Mouse (Mus musculus) small intestine, adult 2 months (tissue): Measurements from ENCODE around the gene Nr2e1. TPM values are rescaled to one million over a fixed set of nuclear protein-coding genes. Genes with fewer than 3 reads are reported as not detected.

Source experiments
- H3K27ac ChIP-seq: fragments of 200-500 bp; 2 replicates; pipeline ENCODE4 v1.5.1; 2012; ENCODE audit warnings: low read depth, low read length, control low read depth, inconsistent platforms; ENCODE audit not compliant: insufficient read depth
- H3K27me3 ChIP-seq: fragments of 200-500 bp; 2 replicates; pipeline ENCODE4 v1.6.1; 2012; ENCODE audit warnings: mild to moderate bottlenecking, moderate library complexity, low read length, inconsistent platforms; ENCODE audit not compliant: control insufficient read depth, insufficient read depth
- H3K36me3 ChIP-seq: fragments of 200-500 bp; 2 replicates; pipeline ENCODE4 v1.6.1; 2012; ENCODE audit warnings: mild to moderate bottlenecking, low read length, control low read depth, inconsistent platforms; ENCODE audit not compliant: control insufficient read depth, insufficient read depth
- H3K4me1 ChIP-seq: fragments of 200-500 bp; 2 replicates; pipeline ENCODE4 v1.6.1; 2012; ENCODE audit warnings: low read length, inconsistent platforms, mixed read lengths; ENCODE audit not compliant: control insufficient read depth, insufficient read depth, insufficient read length
- H3K4me3 ChIP-seq: fragments of 200-500 bp; 2 replicates; pipeline ENCODE4 v1.5.1; 2012; ENCODE audit warnings: low read depth, mild to moderate bottlenecking, control low read depth, inconsistent platforms, low read length, moderate library complexity
- CTCF ChIP-seq: fragments of 200-500 bp; IDR thresholded peaks from 2 replicates; pipeline ENCODE4 v1.5.1; 2012; ENCODE audit warnings: low read depth, mild to moderate bottlenecking, control low read depth, inconsistent platforms, low read length, moderate library complexity, mixed read lengths; ENCODE audit not compliant: insufficient replicate concordance, insufficient read length; ENCODE audit errors: extremely low read depth
- POLR2A ChIP-seq: fragments of 200-500 bp; IDR thresholded peaks from 2 replicates; pipeline ENCODE4 v1.6.1; 2012; ENCODE audit warnings: low read depth, mild to moderate bottlenecking, control low read depth, inconsistent platforms, low read length, moderate library complexity
- WGBS: fragments of 180-500 bp; shearing (Covaris S2); methylation state at CpG from one replicate; pipeline ENCODE4 v1.1.7; 2018; 5-methylcytosine and 5-hydroxymethylcytosine counted together
- polyA plus RNA-seq: library from polyadenylated mRNA; depleted of rRNA; stranded (reverse); fragments of >200 nt; gene quantifications from 2 replicates; pipeline ENCODE4 v1.2.3, GENCODE M21; 2012

Gene Nr2e1
- polyA plus RNA-seq, 1 experiment, result not detected

- Histone ChIP-seq H3K36me3 (no peaks in the 10 kb centered on the region), H3K4me3 (no peak overlapping the region), H3K27ac (no peak overlapping the region), H3K4me1 (no peaks in the 10 kb centered on the region), H3K27me3 (peaks cover 43% of the 10 kb centered on the region)
- TF ChIP-seq CTCF, result no peak
- WGBS, result 17% methylated on average over 9 of the region's 9 CpGs
Observed at GRCm38 (mm10) chr10:42614766-42615165, 31.3 kb upstream of the Nr2e1 start.

- WGBS, result 4% methylated on average over 40 of the region's 40 CpGs
- peak overlapping the region; percentile 7; the same call in 1 of the 2 replicates for H3K4me3 ChIP-seq
- TF ChIP-seq CTCF, result no peak
- TF ChIP-seq POLR2A, result no peak
- H3K27ac ChIP-seq, result no peak overlapping the region
- H3K4me1 ChIP-seq, result no peaks in the 10 kb centered on the region
- H3K36me3 ChIP-seq, result no peaks in the 10 kb centered on the region
- H3K27me3 ChIP-seq, result peaks cover 43% of the 10 kb centered on the region
Observed at GRCm38 (mm10) chr10:42613639-42614381, 30.4 kb upstream of the Nr2e1 start.

DNA sequence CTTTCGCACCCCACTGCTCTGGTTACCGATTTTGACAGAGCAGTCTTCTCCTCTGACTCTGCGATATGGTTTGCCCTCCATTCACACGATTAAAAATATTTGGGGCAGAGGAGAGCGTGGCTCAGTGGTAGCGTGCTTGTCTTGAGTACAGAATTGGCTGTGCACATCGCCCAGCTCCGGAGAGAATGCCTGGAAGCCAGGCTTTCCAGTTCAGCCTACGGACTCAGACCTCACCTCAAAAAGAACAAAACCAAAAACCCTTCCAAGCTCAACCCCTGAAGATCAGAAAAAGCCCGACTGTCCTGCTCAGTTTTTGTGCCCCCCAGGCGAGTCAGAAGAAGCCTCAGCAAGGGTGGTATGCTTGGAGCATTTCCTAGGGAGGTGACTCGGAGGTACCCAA is 29.6 kb upstream of the Nr2e1 start:
- H3K27ac ChIP-seq, result no peak overlapping the region
- no peak overlapping the region for H3K4me3 ChIP-seq
- 20% methylated on average over 12 of the region's 12 CpGs for WGBS
- no peak for TF ChIP-seq POLR2A
- no peak for TF ChIP-seq CTCF
- H3K36me3 ChIP-seq, result no peaks in the 10 kb centered on the region
- peaks cover 43% of the 10 kb centered on the region for H3K27me3 ChIP-seq
- H3K4me1 ChIP-seq, result no peaks in the 10 kb centered on the region

DNA sequence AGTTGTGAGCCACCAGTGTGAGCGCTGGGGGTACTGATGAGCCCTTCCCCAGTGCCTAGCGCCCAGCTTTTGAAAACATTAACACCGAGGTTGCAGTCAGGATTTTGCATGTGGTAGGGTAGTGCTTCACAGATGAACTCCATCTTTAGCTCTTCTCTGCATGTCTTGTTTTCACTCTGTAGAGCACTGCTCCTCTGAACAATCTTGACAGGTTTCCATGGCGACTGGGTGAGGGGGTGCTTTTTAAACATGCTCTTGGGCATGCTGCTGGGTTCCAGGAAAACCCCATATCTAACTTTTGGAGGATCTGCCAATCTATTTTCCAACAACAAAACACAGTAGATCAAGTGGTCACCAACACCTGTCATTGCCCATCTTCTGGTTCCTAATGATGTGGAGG is 23.3 kb upstream of the Nr2e1 start:
- Histone ChIP-seq H3K27ac (no peak overlapping the region), H3K4me1 (no peaks in the 10 kb centered on the region), H3K27me3 (peaks cover 6% of the 10 kb centered on the region), H3K4me3 (no peak overlapping the region), H3K36me3 (no peaks in the 10 kb centered on the region)
- 74% methylated on average over 4 of the region's 4 CpGs for WGBS
- TF ChIP-seq CTCF (no peak), POLR2A (no peak)

DNA sequence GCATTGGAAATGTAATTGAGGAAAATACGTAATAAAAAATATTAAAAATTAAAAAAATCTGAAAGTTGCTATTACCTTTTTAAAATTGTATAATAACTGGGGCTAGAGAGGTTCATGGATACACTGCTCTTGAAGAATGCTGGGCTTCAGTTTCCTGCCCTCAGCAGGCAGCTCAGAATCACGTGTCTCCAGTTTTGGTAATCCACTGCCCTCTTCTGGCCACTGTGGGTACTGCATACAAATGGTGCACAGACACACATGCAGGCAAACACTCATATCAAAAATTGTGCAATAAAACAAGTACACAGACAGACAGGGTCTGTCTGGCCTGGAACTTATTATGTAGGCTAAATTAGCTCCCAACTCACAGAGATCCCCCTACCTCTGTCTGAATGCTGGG is 21.4 kb upstream of the Nr2e1 start:
- H3K4me1 ChIP-seq, result no peaks in the 10 kb centered on the region
- 67% methylated on average over 2 of the region's 2 CpGs for WGBS

DNA sequence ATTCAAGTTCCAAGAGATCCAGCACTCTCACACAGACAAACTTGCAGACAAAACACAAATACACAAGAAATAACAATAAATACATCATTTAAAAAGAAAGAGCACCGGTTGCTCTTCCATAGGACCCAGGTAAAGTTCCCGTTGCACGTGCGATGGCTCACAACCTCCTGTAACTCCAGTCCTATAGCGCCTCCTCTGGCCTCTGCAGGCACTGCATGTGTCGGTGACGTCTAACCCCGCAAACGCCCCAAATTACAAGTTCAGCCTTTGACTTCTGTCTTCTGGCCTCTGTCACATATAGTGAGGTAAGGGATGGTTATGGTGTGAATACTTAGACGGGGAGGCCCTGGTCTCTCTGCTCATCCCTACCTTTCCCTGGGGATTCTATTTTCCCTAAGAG is 18.1 kb upstream of the Nr2e1 start:
- Histone ChIP-seq H3K4me1 (no peaks in the 10 kb centered on the region), H3K36me3 (no peaks in the 10 kb centered on the region), H3K27ac (no peak overlapping the region), H3K27me3 (peaks cover 8% of the 10 kb centered on the region; the same call in 1 of the 2 replicates), H3K4me3 (no peak overlapping the region)
- WGBS, result 29% methylated on average over 10 of the region's 10 CpGs
- no peak for TF ChIP-seq POLR2A
- peak; percentile 42; the same call in 1 of the 2 replicates for TF ChIP-seq CTCF

More for the DNA sequence above, 21.4 kb upstream of the Nr2e1 start:
- TF ChIP-seq POLR2A (no peak), CTCF (peak; percentile 55; the same call in 1 of the 2 replicates)
- Histone ChIP-seq H3K27me3 (peaks cover 2% of the 10 kb centered on the region), H3K4me3 (no peak overlapping the region), H3K36me3 (no peaks in the 10 kb centered on the region), H3K27ac (no peak overlapping the region)

- H3K4me3 ChIP-seq, result no peak overlapping the region
- H3K4me1 ChIP-seq, result no peaks in the 10 kb centered on the region
- TF ChIP-seq CTCF (no peak), POLR2A (no peak)
- H3K27ac ChIP-seq, result no peak overlapping the region
- peaks cover 28% of the 10 kb centered on the region for H3K27me3 ChIP-seq
- no peaks in the 10 kb centered on the region for H3K36me3 ChIP-seq
- WGBS, result 72% methylated on average over 8 of the region's 8 CpGs
Observed at GRCm38 (mm10) chr10:42598615-42599014, 15.2 kb upstream of the Nr2e1 start.
